Mouse (Mus musculus) lung, embryonic 16.5 days (tissue): Measurements from ENCODE around the gene 4930442H23Rik. TPM values are rescaled to one million over a fixed set of nuclear protein-coding genes. Genes with fewer than 3 reads are reported as not detected.
A peak's percentile ranks its signal among the peaks of the same experiment; 100 is the strongest.
"Not testable (repeated sequence)": the region's sequence is repeated elsewhere in the genome, so short reads cannot be mapped to it uniquely, and the experiment has no call there.

Experiments
- ATAC-seq: fragments of 200-750 bp; cut with Nextera tagmentation; 2 replicates; pipeline ENCODE4 v1.8.0; 2017; ENCODE audit warnings: low read depth, mild to moderate bottlenecking, moderate library complexity
- H3K27ac ChIP-seq: fragments of 300-500 bp; sonication (generic); 2 replicates; pipeline ENCODE4 v1.5.1; 2014; ENCODE audit warnings: mild to moderate bottlenecking, control low read depth, low read length
- H3K27me3 ChIP-seq: fragments of 300-500 bp; sonication (generic); 2 replicates; pipeline ENCODE4 v1.6.1; 2014; ENCODE audit warnings: low read depth, low read length, mixed read lengths; ENCODE audit not compliant: control insufficient read depth, insufficient read depth
- H3K36me3 ChIP-seq: fragments of 300-500 bp; sonication (generic); 2 replicates; pipeline ENCODE4 v1.6.1; 2014; ENCODE audit warnings: low read length; ENCODE audit not compliant: control insufficient read depth, insufficient read depth
- H3K4me1 ChIP-seq: fragments of 300-500 bp; sonication (generic); replicated peaks from 2 replicates; pipeline ENCODE4 v1.6.1; 2014; ENCODE audit warnings: low read length, mixed read lengths; ENCODE audit not compliant: control insufficient read depth, insufficient read depth
- H3K4me2 ChIP-seq: fragments of 300-500 bp; sonication (generic); 2 replicates; pipeline ENCODE4 v1.6.1; 2014; ENCODE audit warnings: low read depth, low read length, control low read depth
- H3K4me3 ChIP-seq: fragments of 300-500 bp; sonication (generic); 2 replicates; pipeline ENCODE4 v1.5.1; 2014; ENCODE audit warnings: mild to moderate bottlenecking, low read length, control low read depth
- H3K9ac ChIP-seq: fragments of 300-500 bp; sonication (generic); 2 replicates; pipeline ENCODE4 v1.6.1; 2014; ENCODE audit warnings: low read length, control low read depth
- H3K9me3 ChIP-seq: fragments of 300-500 bp; sonication (generic); 2 replicates; pipeline ENCODE4 v1.6.1; 2016; ENCODE audit warnings: low read length; ENCODE audit not compliant: control insufficient read depth
- WGBS: fragments of 180-500 bp; shearing (Covaris S2); extraction: QIAGEN DNeasy Blood & Tissue Kit; methylation state at CpG from one replicate; pipeline ENCODE4 v1.1.7; 2014; 5-methylcytosine and 5-hydroxymethylcytosine counted together
- polyA plus RNA-seq: library from polyadenylated mRNA; unstranded; fragments of >200 nt; fragmentation: Nextera tagmentation; extraction: Ambion mirVana; gene quantifications from 2 replicates; pipeline ENCODE4 v1.2.1, GENCODE M21; 2015

4930442H23Rik gene
- polyA plus RNA-seq, 1 experiment from 2014 or later = not detected

GRCm38 (mm10) chr10:81217964-81218363 lies 34.3 kb upstream of the 4930442H23Rik start:
- no peak overlapping the region for H3K4me3 ChIP-seq
- no peak overlapping the region for H3K4me2 ChIP-seq
- peak; percentile 49 for ATAC-seq
- H3K9me3 ChIP-seq = no peaks in the 10 kb centered on the region
- no peak overlapping the region for H3K9ac ChIP-seq
- no peak overlapping the region for H3K27ac ChIP-seq
- 24% methylated on average over 7 of the region's 7 CpGs for WGBS
- H3K36me3 ChIP-seq = no peaks in the 10 kb centered on the region
- H3K4me1 ChIP-seq = no peaks in the 10 kb centered on the region
- no peaks in the 10 kb centered on the region for H3K27me3 ChIP-seq

- not testable (repeated sequence) for H3K4me2 ChIP-seq, H3K9me3 ChIP-seq, H3K27ac ChIP-seq, H3K9ac ChIP-seq, ATAC-seq, H3K4me1 ChIP-seq, H3K27me3 ChIP-seq, H3K4me3 ChIP-seq, H3K36me3 ChIP-seq
- WGBS = 21% methylated on average over 1 of the region's 1 CpGs
Measured at GRCm38 (mm10) chr10:81217267-81217666, 33.6 kb upstream of the 4930442H23Rik start.

- 79% methylated on average over 6 of the region's 6 CpGs for WGBS
- no peak overlapping the region for H3K27ac ChIP-seq
- no peak for ATAC-seq
- H3K4me2 ChIP-seq = no peak overlapping the region
- no peak overlapping the region for H3K9ac ChIP-seq
- no peaks in the 10 kb centered on the region for H3K36me3 ChIP-seq
- no peaks in the 10 kb centered on the region for H3K9me3 ChIP-seq
- H3K4me1 ChIP-seq = no peaks in the 10 kb centered on the region
- H3K4me3 ChIP-seq = no peak overlapping the region
- H3K27me3 ChIP-seq = no peaks in the 10 kb centered on the region
Measured at GRCm38 (mm10) chr10:81216810-81217209, 33.2 kb upstream of the 4930442H23Rik start.

GRCm38 (mm10) chr10:81216260-81216659 lies 32.6 kb upstream of the 4930442H23Rik start:
- Histone ChIP-seq H3K27ac (no peak overlapping the region), H3K9me3 (no peaks in the 10 kb centered on the region), H3K4me2 (no peak overlapping the region), H3K27me3 (no peaks in the 10 kb centered on the region), H3K4me1 (no peaks in the 10 kb centered on the region), H3K36me3 (no peaks in the 10 kb centered on the region), H3K9ac (no peak overlapping the region), H3K4me3 (no peak overlapping the region)
- 81% methylated on average over 6 of the region's 6 CpGs for WGBS
- ATAC-seq = no peak

- Histone ChIP-seq H3K9me3 (peaks cover 5% of the 10 kb centered on the region; the same call in 1 of the 2 replicates), H3K27me3 (no peaks in the 10 kb centered on the region), H3K27ac (no peak overlapping the region), H3K9ac (no peak overlapping the region), H3K4me3 (no peak overlapping the region), H3K36me3 (no peaks in the 10 kb centered on the region), H3K4me2 (no peak overlapping the region), H3K4me1 (no peaks in the 10 kb centered on the region)
- WGBS = 95% methylated on average over 5 of the region's 5 CpGs
- ATAC-seq = no peak
Measured at GRCm38 (mm10) chr10:81210154-81210553, 26.5 kb upstream of the 4930442H23Rik start.

- WGBS = 66% methylated on average over 4 of the region's 4 CpGs
- Histone ChIP-seq H3K36me3 (no peaks in the 10 kb centered on the region), H3K4me1 (no peaks in the 10 kb centered on the region), H3K9ac (no peak overlapping the region), H3K4me2 (no peak overlapping the region), H3K27ac (no peak overlapping the region), H3K27me3 (no peaks in the 10 kb centered on the region; the same call in 1 of the 2 replicates), H3K9me3 (no peaks in the 10 kb centered on the region), H3K4me3 (no peak overlapping the region)
- no peak for ATAC-seq
Measured at GRCm38 (mm10) chr10:81204137-81204536, 20.5 kb upstream of the 4930442H23Rik start.

GRCm38 (mm10) chr10:81202978-81203720 lies 19.5 kb upstream of the 4930442H23Rik start:
- no peak overlapping the region for H3K27ac ChIP-seq
- no peaks in the 10 kb centered on the region for H3K9me3 ChIP-seq
- no peak for ATAC-seq
- no peak overlapping the region for H3K4me2 ChIP-seq
- no peaks in the 10 kb centered on the region for H3K4me1 ChIP-seq
- no peak overlapping the region for H3K4me3 ChIP-seq
- peaks cover 3% of the 10 kb centered on the region; the same call in 1 of the 2 replicates for H3K27me3 ChIP-seq
- no peak overlapping the region for H3K9ac ChIP-seq
- H3K36me3 ChIP-seq = no peaks in the 10 kb centered on the region
- 55% methylated on average over 8 of the region's 8 CpGs for WGBS

GRCm38 (mm10) chr10:81201807-81202758 lies 18.4 kb upstream of the 4930442H23Rik start, which contains the start of gene Nmrk2:
TSS of gene Nmrk2 (minus strand) at chr10:81202051.
- Histone ChIP-seq H3K4me2 (no peak within 1 kb of the TSS), H3K27me3 (peaks cover 7% of the 10 kb centered on the region), H3K4me3 (no peak within 1 kb of the TSS), H3K4me1 (no peaks in the 10 kb centered on the region), H3K9ac (no peak within 1 kb of the TSS), H3K9me3 (no peaks in the 10 kb centered on the region), H3K36me3 (no peaks in the 10 kb centered on the region), H3K27ac (no peak within 1 kb of the TSS)
- 56% methylated on average over 13 of the region's 13 CpGs for WGBS
- ATAC-seq = no peak

- Histone ChIP-seq H3K36me3 (no peaks in the 10 kb centered on the region), H3K4me2 (no peak overlapping the region), H3K9ac (no peak overlapping the region), H3K4me3 (no peak overlapping the region), H3K9me3 (no peaks in the 10 kb centered on the region), H3K27ac (no peak overlapping the region), H3K4me1 (no peaks in the 10 kb centered on the region), H3K27me3 (peaks cover 15% of the 10 kb centered on the region)
- no peak for ATAC-seq
- WGBS = 63% methylated on average over 20 of the region's 20 CpGs
Measured at GRCm38 (mm10) chr10:81200605-81201287, 17.1 kb upstream of the 4930442H23Rik start.
